Mouse (Mus musculus): ENCODE measurements around the gene Mc1r. TPM values are rescaled to one million over a fixed set of nuclear protein-coding genes. Genes with fewer than 3 reads are reported as not detected.
A peak's percentile ranks its signal among the peaks of the same experiment; 100 is the strongest.

Mc1r gene
- polyA plus RNA-seq, 1 experiment from 2014 or later, result not detected

GRCm38 (mm10) chr8:123415967-123416943, 9.3 kb downstream of the Mc1r start:
- TF ChIP-seq CTCF (IDR thresholded peaks at IDR 0.05; ENCODE audit: low read depth), result peak; percentile 66
- TF ChIP-seq EP300 (IDR thresholded peaks at IDR 0.05; ENCODE audit: low read depth), result no peak
- H3K9me3 ChIP-seq (ENCODE audit: low read length), result no peaks in the 10 kb centered on the region
- H3K4me3 ChIP-seq (ENCODE audit: low read depth, low read length), result no peak overlapping the region
- no peak overlapping the region for H3K27ac ChIP-seq (ENCODE audit: low read depth)
- DNase-seq, result peak; percentile 39
- no peak overlapping the region for H3K9ac ChIP-seq (replicated peaks)
- 49% methylated on average over 8 of the region's 8 CpGs for WGBS (ENCODE audit: insufficient replicate concordance)
- peaks cover 29% of the 10 kb centered on the region for H3K27me3 ChIP-seq (ENCODE audit: insufficient read depth, low read length)
- no peak overlapping the region for H3K4me2 ChIP-seq (ENCODE audit: low read depth, low read length)
- ATAC-seq, result peak; percentile 66
- H3K4me1 ChIP-seq (ENCODE audit: insufficient read depth), result peaks cover 12% of the 10 kb centered on the region
- no peaks in the 10 kb centered on the region for H3K36me3 ChIP-seq (replicated peaks; ENCODE audit: insufficient read depth, low read length)

- H3K27ac ChIP-seq (ENCODE audit: low read depth), result no peak overlapping the region
- H3K4me2 ChIP-seq (ENCODE audit: low read depth, low read length), result no peak overlapping the region
- TF ChIP-seq CTCF (IDR thresholded peaks at IDR 0.05; ENCODE audit: low read depth), result no peak
- TF ChIP-seq EP300 (IDR thresholded peaks at IDR 0.05; ENCODE audit: low read depth), result no peak
- H3K9me3 ChIP-seq (ENCODE audit: low read length), result no peaks in the 10 kb centered on the region
- ATAC-seq (0 out of 2 replicates have a peak, but pooled peaks have one; percentile 5), DNase-seq (peak; percentile 11)
- H3K4me1 ChIP-seq (ENCODE audit: insufficient read depth), result peaks cover 4% of the 10 kb centered on the region
- peaks cover 21% of the 10 kb centered on the region for H3K27me3 ChIP-seq (ENCODE audit: insufficient read depth, low read length)
- WGBS (ENCODE audit: insufficient replicate concordance), result 61% methylated on average over 8 of the region's 8 CpGs
- no peak overlapping the region for H3K9ac ChIP-seq (replicated peaks)
- no peak overlapping the region for H3K4me3 ChIP-seq (ENCODE audit: low read depth, low read length)
- no peaks in the 10 kb centered on the region for H3K36me3 ChIP-seq (replicated peaks; ENCODE audit: insufficient read depth, low read length)
Measured at GRCm38 (mm10) chr8:123416944-123417555, 10.1 kb downstream of the Mc1r start.

GRCm38 (mm10) chr8:123419711-123420110, 12.8 kb downstream of the Mc1r start:
- Histone ChIP-seq H3K4me3 (ENCODE audit: low read depth, low read length) (no peak overlapping the region), H3K27ac (ENCODE audit: low read depth) (no peak overlapping the region), H3K9ac (replicated peaks) (no peak overlapping the region), H3K36me3 (replicated peaks; ENCODE audit: insufficient read depth, low read length) (no peaks in the 10 kb centered on the region), H3K27me3 (ENCODE audit: insufficient read depth, low read length) (no peaks in the 10 kb centered on the region), H3K9me3 (ENCODE audit: low read length) (no peaks in the 10 kb centered on the region), H3K4me2 (ENCODE audit: low read depth, low read length) (no peak overlapping the region), H3K4me1 (ENCODE audit: insufficient read depth) (no peaks in the 10 kb centered on the region)
- ATAC-seq, result no peak
- 61% methylated on average over 4 of the region's 4 CpGs for WGBS (ENCODE audit: insufficient replicate concordance)
- no peak for TF ChIP-seq CTCF (IDR thresholded peaks at IDR 0.05; ENCODE audit: low read depth)
- no peak for TF ChIP-seq EP300 (IDR thresholded peaks at IDR 0.05; ENCODE audit: low read depth)
- no peak for DNase-seq

GRCm38 (mm10) chr8:123420525-123421281, 13.8 kb downstream of the Mc1r start:
- H3K9me3 ChIP-seq (ENCODE audit: low read length), result no peaks in the 10 kb centered on the region
- no peak overlapping the region for H3K27ac ChIP-seq (ENCODE audit: low read depth)
- no peaks in the 10 kb centered on the region for H3K36me3 ChIP-seq (replicated peaks; ENCODE audit: insufficient read depth, low read length)
- H3K9ac ChIP-seq (replicated peaks), result no peak overlapping the region
- no peaks in the 10 kb centered on the region for H3K4me1 ChIP-seq (ENCODE audit: insufficient read depth)
- no peak for ATAC-seq
- H3K4me2 ChIP-seq (ENCODE audit: low read depth, low read length), result no peak overlapping the region
- TF ChIP-seq CTCF (IDR thresholded peaks at IDR 0.05; ENCODE audit: low read depth) (no peak), EP300 (IDR thresholded peaks at IDR 0.05; ENCODE audit: low read depth) (no peak)
- H3K27me3 ChIP-seq (ENCODE audit: insufficient read depth, low read length), result no peaks in the 10 kb centered on the region
- 87% methylated on average over 34 of the region's 34 CpGs for WGBS (ENCODE audit: insufficient replicate concordance)
- no peak for DNase-seq
- H3K4me3 ChIP-seq (ENCODE audit: low read depth, low read length), result no peak overlapping the region

DNA sequence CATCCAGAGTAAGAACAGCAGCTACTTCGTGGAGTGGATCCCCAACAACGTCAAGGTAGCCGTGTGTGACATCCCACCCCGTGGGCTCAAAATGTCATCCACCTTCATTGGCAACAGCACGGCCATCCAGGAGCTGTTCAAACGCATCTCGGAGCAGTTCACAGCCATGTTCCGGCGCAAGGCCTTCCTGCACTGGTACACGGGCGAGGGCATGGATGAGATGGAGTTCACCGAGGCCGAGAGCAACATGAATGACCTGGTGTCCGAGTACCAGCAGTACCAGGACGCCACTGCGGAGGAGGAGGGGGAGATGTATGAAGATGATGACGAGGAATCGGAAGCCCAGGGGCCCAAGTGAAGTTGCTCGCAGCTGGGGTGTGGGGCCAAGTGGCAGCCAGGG, 14.4 kb downstream of the Mc1r start:
- Histone ChIP-seq H3K4me2 (ENCODE audit: low read depth, low read length) (no peak overlapping the region), H3K4me1 (ENCODE audit: insufficient read depth) (no peaks in the 10 kb centered on the region), H3K9me3 (ENCODE audit: low read length) (peaks cover 2% of the 10 kb centered on the region), H3K4me3 (ENCODE audit: low read depth, low read length) (no peak overlapping the region), H3K27ac (ENCODE audit: low read depth) (no peak overlapping the region), H3K36me3 (replicated peaks; ENCODE audit: insufficient read depth, low read length) (no peaks in the 10 kb centered on the region), H3K9ac (replicated peaks) (no peak overlapping the region), H3K27me3 (ENCODE audit: insufficient read depth, low read length) (no peaks in the 10 kb centered on the region)
- ATAC-seq, result no peak
- 78% methylated on average over 19 of the region's 19 CpGs for WGBS (ENCODE audit: insufficient replicate concordance)
- DNase-seq, result no peak
- TF ChIP-seq CTCF (IDR thresholded peaks at IDR 0.05; ENCODE audit: low read depth) (no peak), EP300 (IDR thresholded peaks at IDR 0.05; ENCODE audit: low read depth) (no peak)
